Mouse (Mus musculus): ENCODE results near the gene Atp13a2. TPM values are rescaled to one million over a fixed set of nuclear protein-coding genes. Genes with fewer than 3 reads are reported as not detected.
A peak's percentile ranks its signal among the peaks of the same experiment; 100 is the strongest.

Gene Atp13a2
- polyA plus RNA-seq, 1 experiment from 2014 or later = 41.7 TPM

- Histone ChIP-seq H3K9ac (ENCODE audit: low read length) (no peak overlapping the region), H3K4me2 (ENCODE audit: low read depth, low read length) (no peak overlapping the region), H3K27ac (ENCODE audit: low read length) (no peak overlapping the region), H3K4me3 (replicated peaks; ENCODE audit: low read length) (no peak overlapping the region), H3K27me3 (ENCODE audit: control insufficient read depth, insufficient read depth, low read length) (no peaks in the 10 kb centered on the region; the same call in 1 of the 2 replicates), H3K9me3 (replicated peaks; ENCODE audit: control insufficient read depth, low read length) (no peaks in the 10 kb centered on the region), H3K4me1 (ENCODE audit: control insufficient read depth, insufficient read depth, low read length) (peaks cover 32% of the 10 kb centered on the region), H3K36me3 (ENCODE audit: control insufficient read depth, insufficient read depth, low read length) (no peaks in the 10 kb centered on the region)
- 80% methylated on average over 10 of the region's 10 CpGs for WGBS
- no peak for ATAC-seq (ENCODE audit: insufficient read depth, low FRiP score)
Measured at GRCm38 (mm10) chr4:140959715-140960479, 26.8 kb upstream of the Atp13a2 start.

- peak; percentile 96 for ATAC-seq (ENCODE audit: insufficient read depth, low FRiP score)
- Histone ChIP-seq H3K27ac (ENCODE audit: low read length) (peak within 1 kb of the TSS; percentile 85), H3K27me3 (ENCODE audit: control insufficient read depth, insufficient read depth, low read length) (no peaks in the 10 kb centered on the region; the same call in 1 of the 2 replicates), H3K9me3 (replicated peaks; ENCODE audit: control insufficient read depth, low read length) (no peaks in the 10 kb centered on the region), H3K4me3 (replicated peaks; ENCODE audit: low read length) (peak within 1 kb of the TSS; percentile 82), H3K36me3 (ENCODE audit: control insufficient read depth, insufficient read depth, low read length) (no peaks in the 10 kb centered on the region), H3K9ac (ENCODE audit: low read length) (peak within 1 kb of the TSS; percentile 95), H3K4me2 (ENCODE audit: low read depth, low read length) (peak within 1 kb of the TSS; percentile 93), H3K4me1 (ENCODE audit: control insufficient read depth, insufficient read depth, low read length) (peaks cover 32% of the 10 kb centered on the region)
- 1% methylated on average over 37 of the region's 37 CpGs for WGBS
Measured at GRCm38 (mm10) chr4:140960781-140961466, 25.7 kb upstream of the Atp13a2 start, which contains the start of gene Sdhb. Sdhb (plus strand) TSS chr4:140961203.

- no peak for ATAC-seq (ENCODE audit: insufficient read depth, low FRiP score)
- H3K9ac ChIP-seq (ENCODE audit: low read length) = peak overlapping the region; percentile 95
- H3K27ac ChIP-seq (ENCODE audit: low read length) = peak overlapping the region; percentile 85
- peaks cover 31% of the 10 kb centered on the region for H3K4me1 ChIP-seq (ENCODE audit: control insufficient read depth, insufficient read depth, low read length)
- H3K36me3 ChIP-seq (ENCODE audit: control insufficient read depth, insufficient read depth, low read length) = peaks cover 5% of the 10 kb centered on the region; the same call in 1 of the 2 replicates
- no peaks in the 10 kb centered on the region for H3K9me3 ChIP-seq (replicated peaks; ENCODE audit: control insufficient read depth, low read length)
- H3K4me2 ChIP-seq (ENCODE audit: low read depth, low read length) = peak overlapping the region; percentile 93
- peak overlapping the region; percentile 82 for H3K4me3 ChIP-seq (replicated peaks; ENCODE audit: low read length)
- no peaks in the 10 kb centered on the region; the same call in 1 of the 2 replicates for H3K27me3 ChIP-seq (ENCODE audit: control insufficient read depth, insufficient read depth, low read length)
- WGBS = under 1% methylated on average over 38 of the region's 38 CpGs
Measured at GRCm38 (mm10) chr4:140961467-140962206, 25.0 kb upstream of the Atp13a2 start.

- 65% methylated on average over 8 of the region's 8 CpGs for WGBS
- Histone ChIP-seq H3K4me2 (ENCODE audit: low read depth, low read length) (peak overlapping the region; percentile 93), H3K9ac (ENCODE audit: low read length) (peak overlapping the region; percentile 95), H3K4me3 (replicated peaks; ENCODE audit: low read length) (peak overlapping the region; percentile 82), H3K27ac (ENCODE audit: low read length) (peak overlapping the region; percentile 85), H3K36me3 (ENCODE audit: control insufficient read depth, insufficient read depth, low read length) (peaks cover 9% of the 10 kb centered on the region), H3K4me1 (ENCODE audit: control insufficient read depth, insufficient read depth, low read length) (peaks cover 28% of the 10 kb centered on the region), H3K9me3 (replicated peaks; ENCODE audit: control insufficient read depth, low read length) (no peaks in the 10 kb centered on the region), H3K27me3 (ENCODE audit: control insufficient read depth, insufficient read depth, low read length) (no peaks in the 10 kb centered on the region)
- no peak for ATAC-seq (ENCODE audit: insufficient read depth, low FRiP score)
Measured at GRCm38 (mm10) chr4:140962207-140962909, 24.3 kb upstream of the Atp13a2 start.

- Histone ChIP-seq H3K4me3 (replicated peaks; ENCODE audit: low read length) (no peak overlapping the region), H3K27me3 (ENCODE audit: control insufficient read depth, insufficient read depth, low read length) (no peaks in the 10 kb centered on the region), H3K9me3 (replicated peaks; ENCODE audit: control insufficient read depth, low read length) (no peaks in the 10 kb centered on the region), H3K27ac (ENCODE audit: low read length) (peak overlapping the region; percentile 64), H3K4me2 (ENCODE audit: low read depth, low read length) (peak overlapping the region; percentile 93; the same call in 1 of the 2 replicates), H3K9ac (ENCODE audit: low read length) (peak overlapping the region; percentile 21; the same call in 1 of the 2 replicates), H3K4me1 (ENCODE audit: control insufficient read depth, insufficient read depth, low read length) (peaks cover 24% of the 10 kb centered on the region), H3K36me3 (ENCODE audit: control insufficient read depth, insufficient read depth, low read length) (peaks cover 14% of the 10 kb centered on the region)
- no peak for ATAC-seq (ENCODE audit: insufficient read depth, low FRiP score)
- WGBS = 31% methylated on average over 5 of the region's 5 CpGs
Measured at GRCm38 (mm10) chr4:140962950-140963349, 23.7 kb upstream of the Atp13a2 start.

GRCm38 (mm10) chr4:140963941-140964597 is 22.6 kb upstream of the Atp13a2 start:
- Histone ChIP-seq H3K27me3 (ENCODE audit: control insufficient read depth, insufficient read depth, low read length) (no peaks in the 10 kb centered on the region), H3K4me1 (ENCODE audit: control insufficient read depth, insufficient read depth, low read length) (peaks cover 21% of the 10 kb centered on the region), H3K4me2 (ENCODE audit: low read depth, low read length) (no peak overlapping the region), H3K4me3 (replicated peaks; ENCODE audit: low read length) (no peak overlapping the region), H3K9me3 (replicated peaks; ENCODE audit: control insufficient read depth, low read length) (no peaks in the 10 kb centered on the region), H3K36me3 (ENCODE audit: control insufficient read depth, insufficient read depth, low read length) (peaks cover 16% of the 10 kb centered on the region), H3K27ac (ENCODE audit: low read length) (peak overlapping the region; percentile 79), H3K9ac (ENCODE audit: low read length) (0 out of 2 replicates have a peak overlapping the region, but pooled peaks have one; percentile 46)
- 70% methylated on average over 9 of the region's 9 CpGs for WGBS
- no peak for ATAC-seq (ENCODE audit: insufficient read depth, low FRiP score)

- Histone ChIP-seq H3K36me3 (ENCODE audit: control insufficient read depth, insufficient read depth, low read length) (peaks cover 16% of the 10 kb centered on the region), H3K9me3 (replicated peaks; ENCODE audit: control insufficient read depth, low read length) (no peaks in the 10 kb centered on the region), H3K27ac (ENCODE audit: low read length) (peak overlapping the region; percentile 31; the same call in 1 of the 2 replicates), H3K9ac (ENCODE audit: low read length) (no peak overlapping the region), H3K4me1 (ENCODE audit: control insufficient read depth, insufficient read depth, low read length) (peaks cover 21% of the 10 kb centered on the region), H3K27me3 (ENCODE audit: control insufficient read depth, insufficient read depth, low read length) (no peaks in the 10 kb centered on the region), H3K4me3 (replicated peaks; ENCODE audit: low read length) (no peak overlapping the region), H3K4me2 (ENCODE audit: low read depth, low read length) (no peak overlapping the region)
- 20% methylated on average over 7 of the region's 7 CpGs for WGBS
- no peak for ATAC-seq (ENCODE audit: insufficient read depth, low FRiP score)
Measured at GRCm38 (mm10) chr4:140964620-140965019, 22.1 kb upstream of the Atp13a2 start.
